Mouse (Mus musculus): ENCODE results near the gene Myo1e. TPM values are rescaled to one million over a fixed set of nuclear protein-coding genes. Genes with fewer than 3 reads are reported as not detected.

Myo1e gene
- total and polyA plus RNA-seq, 2 experiments from 2014 or later, result 3.0 to 5.9 TPM

GRCm38 (mm10) chr9:70269349-70269748, 62.2 kb downstream of the Myo1e start:
- Histone ChIP-seq H3K9ac (replicated peaks; ENCODE audit: low read length, poor library complexity, severe bottlenecking) (no peak overlapping the region), H3K4me3 (ENCODE audit: low read depth, low read length) (no peak overlapping the region), H3K27ac (ENCODE audit: low read depth, low read length) (0 out of 2 replicates have a peak overlapping the region, but pooled peaks have one; percentile 19), H3K36me3 (ENCODE audit: insufficient read depth, low read length) (no peaks in the 10 kb centered on the region), H3K27me3 (ENCODE audit: insufficient read depth, low read length) (no peaks in the 10 kb centered on the region), H3K9me3 (ENCODE audit: low read length) (no peaks in the 10 kb centered on the region), H3K4me1 (ENCODE audit: insufficient read depth, low read length) (no peaks in the 10 kb centered on the region), H3K4me2 (ENCODE audit: low read depth, low read length, poor library complexity, severe bottlenecking) (no peak overlapping the region)
- ATAC-seq (ENCODE audit: low FRiP score) (no peak), DNase-seq (ENCODE audit: low spot score) (no peak)
- TF ChIP-seq CTCF (IDR thresholded peaks at IDR 0.05), result no peak
- WGBS, result 42% methylated on average over 10 of the region's 10 CpGs

DNA sequence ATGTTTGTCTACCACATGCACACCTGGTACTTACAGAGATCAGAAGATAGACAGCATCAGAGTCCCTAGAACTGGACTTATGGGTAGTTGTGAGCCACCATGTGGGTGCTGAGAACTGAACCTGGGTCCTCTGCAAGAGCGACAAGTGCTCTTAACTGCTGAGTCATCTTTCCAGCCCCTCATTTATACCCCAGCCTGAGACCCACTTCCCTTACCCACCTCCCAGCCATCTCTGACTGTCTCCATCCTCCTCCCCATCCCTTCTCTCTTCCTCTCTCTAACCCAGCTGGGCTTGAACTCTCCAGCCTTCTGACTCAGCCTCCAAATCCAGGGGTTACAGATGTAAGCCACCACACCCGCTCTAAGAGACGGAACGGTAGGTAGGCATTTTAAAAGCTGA, 63.3 kb downstream of the Myo1e start:
- no peak overlapping the region for H3K27ac ChIP-seq (ENCODE audit: low read depth, low read length)
- WGBS, result 92% methylated on average over 4 of the region's 4 CpGs
- DNase-seq (ENCODE audit: low spot score), result no peak
- H3K9me3 ChIP-seq (ENCODE audit: low read length), result no peaks in the 10 kb centered on the region
- no peak for ATAC-seq (ENCODE audit: low FRiP score)
- no peak overlapping the region for H3K4me3 ChIP-seq (ENCODE audit: low read depth, low read length)
- H3K4me1 ChIP-seq (ENCODE audit: insufficient read depth, low read length), result no peaks in the 10 kb centered on the region
- H3K27me3 ChIP-seq (ENCODE audit: insufficient read depth, low read length), result no peaks in the 10 kb centered on the region
- no peaks in the 10 kb centered on the region for H3K36me3 ChIP-seq (ENCODE audit: insufficient read depth, low read length)
- no peak overlapping the region for H3K4me2 ChIP-seq (ENCODE audit: low read depth, low read length, poor library complexity, severe bottlenecking)
- no peak overlapping the region for H3K9ac ChIP-seq (replicated peaks; ENCODE audit: low read length, poor library complexity, severe bottlenecking)
- TF ChIP-seq CTCF (IDR thresholded peaks at IDR 0.05), result no peak

DNA sequence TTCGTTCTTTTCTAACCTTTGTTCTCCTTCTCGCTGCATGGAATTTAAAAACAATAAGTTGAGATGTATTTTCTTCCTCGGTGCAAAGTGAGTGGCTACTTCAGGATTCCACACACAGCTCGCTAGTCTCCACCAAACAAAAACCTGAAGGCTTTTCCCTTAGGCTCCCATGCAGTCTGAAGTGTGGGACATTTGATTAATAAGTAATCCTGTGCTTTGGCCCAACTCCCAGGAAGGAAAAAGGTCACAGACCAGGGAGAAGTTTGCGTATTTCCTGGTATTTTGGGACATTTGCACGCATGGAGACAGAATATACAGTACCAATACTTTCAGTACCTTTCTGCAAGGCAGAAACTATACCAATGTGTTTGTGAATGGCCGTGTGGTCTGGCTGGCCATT, 64.0 kb downstream of the Myo1e start:
- Histone ChIP-seq H3K4me2 (ENCODE audit: low read depth, low read length, poor library complexity, severe bottlenecking) (no peak overlapping the region), H3K9ac (replicated peaks; ENCODE audit: low read length, poor library complexity, severe bottlenecking) (no peak overlapping the region), H3K4me3 (ENCODE audit: low read depth, low read length) (no peak overlapping the region), H3K36me3 (ENCODE audit: insufficient read depth, low read length) (no peaks in the 10 kb centered on the region), H3K4me1 (ENCODE audit: insufficient read depth, low read length) (no peaks in the 10 kb centered on the region), H3K27ac (ENCODE audit: low read depth, low read length) (no peak overlapping the region), H3K9me3 (ENCODE audit: low read length) (no peaks in the 10 kb centered on the region), H3K27me3 (ENCODE audit: insufficient read depth, low read length) (no peaks in the 10 kb centered on the region)
- no peak for ATAC-seq (ENCODE audit: low FRiP score)
- DNase-seq (ENCODE audit: low spot score), result no peak
- 54% methylated on average over 7 of the region's 7 CpGs for WGBS
- no peak for TF ChIP-seq CTCF (IDR thresholded peaks at IDR 0.05)

DNA sequence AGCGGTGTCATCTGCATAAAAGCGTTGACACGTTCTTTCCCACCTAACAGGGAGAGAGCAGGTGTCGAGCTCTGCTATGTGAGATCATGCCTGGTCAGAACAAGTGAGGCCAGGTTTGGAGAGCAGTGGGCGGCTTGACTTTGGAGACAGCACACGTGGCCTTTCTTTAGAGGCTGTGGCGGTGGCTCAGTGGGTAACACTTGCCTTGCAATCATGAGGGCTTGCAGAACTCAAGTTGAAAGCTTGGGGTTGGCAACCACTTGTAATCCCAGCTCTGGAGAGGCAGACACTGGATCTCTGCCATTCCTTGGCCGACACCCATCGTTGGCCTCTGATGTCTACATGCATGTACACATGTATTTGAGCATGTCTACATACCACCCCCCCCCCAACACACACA, 64.5 kb downstream of the Myo1e start:
- DNase-seq (ENCODE audit: low spot score) (no peak), ATAC-seq (ENCODE audit: low FRiP score) (no peak)
- Histone ChIP-seq H3K4me3 (ENCODE audit: low read depth, low read length) (no peak overlapping the region), H3K4me1 (ENCODE audit: insufficient read depth, low read length) (no peaks in the 10 kb centered on the region), H3K27me3 (ENCODE audit: insufficient read depth, low read length) (no peaks in the 10 kb centered on the region), H3K27ac (ENCODE audit: low read depth, low read length) (no peak overlapping the region), H3K36me3 (ENCODE audit: insufficient read depth, low read length) (no peaks in the 10 kb centered on the region), H3K4me2 (ENCODE audit: low read depth, low read length, poor library complexity, severe bottlenecking) (no peak overlapping the region), H3K9me3 (ENCODE audit: low read length) (no peaks in the 10 kb centered on the region), H3K9ac (replicated peaks; ENCODE audit: low read length, poor library complexity, severe bottlenecking) (no peak overlapping the region)
- TF ChIP-seq CTCF (IDR thresholded peaks at IDR 0.05), result no peak
- 92% methylated on average over 9 of the region's 9 CpGs for WGBS

DNA sequence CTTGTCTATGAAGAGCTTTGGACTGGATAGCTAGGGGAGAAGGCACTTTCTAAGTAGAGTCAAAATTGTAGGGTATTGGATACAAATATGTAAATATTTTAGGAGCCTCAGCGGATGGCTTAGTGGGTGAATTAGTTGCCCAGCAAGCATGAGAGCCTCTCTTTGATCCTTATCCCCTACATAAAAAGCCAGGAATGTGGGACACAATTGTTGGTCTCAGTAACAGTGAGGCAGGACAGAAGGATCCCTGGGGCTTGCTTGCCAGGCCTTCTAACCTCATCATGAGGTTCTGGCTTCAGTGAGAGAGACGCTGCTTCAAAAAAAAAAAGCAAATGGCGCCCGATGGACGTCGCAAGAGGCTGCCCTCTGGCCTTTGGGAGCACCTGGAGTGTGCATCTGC, 66.9 kb downstream of the Myo1e start:
- H3K4me2 ChIP-seq (ENCODE audit: low read depth, low read length, poor library complexity, severe bottlenecking), result no peak overlapping the region
- H3K27me3 ChIP-seq (ENCODE audit: insufficient read depth, low read length), result no peaks in the 10 kb centered on the region
- H3K4me1 ChIP-seq (ENCODE audit: insufficient read depth, low read length), result no peaks in the 10 kb centered on the region
- WGBS, result 78% methylated on average over 6 of the region's 6 CpGs
- H3K4me3 ChIP-seq (ENCODE audit: low read depth, low read length), result no peak overlapping the region
- no peak for TF ChIP-seq CTCF (IDR thresholded peaks at IDR 0.05)
- no peak overlapping the region for H3K27ac ChIP-seq (ENCODE audit: low read depth, low read length)
- ATAC-seq (ENCODE audit: low FRiP score), result no peak
- no peak for DNase-seq (ENCODE audit: low spot score)
- no peak overlapping the region for H3K9ac ChIP-seq (replicated peaks; ENCODE audit: low read length, poor library complexity, severe bottlenecking)
- H3K9me3 ChIP-seq (ENCODE audit: low read length), result no peaks in the 10 kb centered on the region
- H3K36me3 ChIP-seq (ENCODE audit: insufficient read depth, low read length), result no peaks in the 10 kb centered on the region

- H3K9ac ChIP-seq (replicated peaks; ENCODE audit: low read length, poor library complexity, severe bottlenecking), result no peak overlapping the region
- no peaks in the 10 kb centered on the region for H3K27me3 ChIP-seq (ENCODE audit: insufficient read depth, low read length)
- H3K36me3 ChIP-seq (ENCODE audit: insufficient read depth, low read length), result no peaks in the 10 kb centered on the region
- no peak for ATAC-seq (ENCODE audit: low FRiP score)
- H3K9me3 ChIP-seq (ENCODE audit: low read length), result no peaks in the 10 kb centered on the region
- no peak for DNase-seq (ENCODE audit: low spot score)
- no peak for TF ChIP-seq CTCF (IDR thresholded peaks at IDR 0.05)
- WGBS, result 94% methylated on average over 6 of the region's 6 CpGs
- no peak overlapping the region for H3K27ac ChIP-seq (ENCODE audit: low read depth, low read length)
- no peaks in the 10 kb centered on the region for H3K4me1 ChIP-seq (ENCODE audit: insufficient read depth, low read length)
- H3K4me2 ChIP-seq (ENCODE audit: low read depth, low read length, poor library complexity, severe bottlenecking), result no peak overlapping the region
- H3K4me3 ChIP-seq (ENCODE audit: low read depth, low read length), result no peak overlapping the region
Measured at GRCm38 (mm10) chr9:70274476-70274875, 67.3 kb downstream of the Myo1e start.
